Comparison of ENCODE assay signal across 9 mouse cellular contexts in genomic region chr12:104837111-104837837, GRCm38 (mm10). TPM values are rescaled to one million over a fixed set of nuclear protein-coding genes. Genes with fewer than 3 reads are reported as not detected.
A peak's percentile ranks its signal among the peaks of the same experiment; 100 is the strongest.
DNase-seq lines count a peak whose midpoint lies in the region; ATAC-seq and TF ChIP-seq lines count a peak whose summit lies in the region.
"Had no signal": no experiment of that assay in that cellular context is flagged by ENCODE, and none has a peak within 500 bp of the region (broad histone marks: within the 10 kb centered on the region; RNA-seq: fewer than 3 reads in every experiment).

No protein-coding gene starts in this region.

- no peaks in the 10 kb centered on the region for H3K36me3 ChIP-seq in lung, embryonic 14.5 days (ENCODE audit: insufficient read depth)

- DNase-seq in adrenal gland, postnatal 14 days, result peak; percentile 74
- DNase-seq in adrenal gland, adult 8-10 months, result no peak
- DNase-seq in lung, embryonic 14.5 days, result peak; percentile 57
- no peak for DNase-seq in lung, postnatal 25 days (ENCODE audit: low spot score)
- DNase-seq in layer of hippocampus, adult 9-10 months (ENCODE audit: low spot score), result peak; percentile 74
- peak; percentile 77 for DNase-seq in right cerebral cortex, adult 2 months (ENCODE audit: low spot score in 2 of 2)
- no peak for DNase-seq in thymus, postnatal 0 days (ENCODE audit: low spot score)
- DNase-seq in thymus, postnatal 25 days, result no peak

- no peak overlapping the region for H3K4me2 ChIP-seq in lung, embryonic 14.5 days

- H3K4me1 ChIP-seq in lung, embryonic 14.5 days (ENCODE audit: insufficient read depth), result no peaks in the 10 kb centered on the region

- H3K9ac ChIP-seq in lung, embryonic 14.5 days, result no peak overlapping the region

- H3K27ac ChIP-seq in lung, embryonic 14.5 days (ENCODE audit: low read depth), result no peak overlapping the region

- H3K4me3 ChIP-seq in lung, embryonic 14.5 days (ENCODE audit: low read depth, low read length), result no peak overlapping the region

- ATAC-seq in lung, embryonic 14.5 days (ENCODE audit: insufficient read depth), result peak; percentile 42; the same call in 1 of the 2 replicates

- 74% methylated on average over 2 of the region's 2 CpGs for WGBS in lung, embryonic 14.5 days

- no peaks in the 10 kb centered on the region for H3K9me3 ChIP-seq in lung, embryonic 14.5 days (ENCODE audit: low read depth, low read length)
- H3K9me3 ChIP-seq: megakaryocyte, embryonic 14.5 days had no signal

- no peaks in the 10 kb centered on the region for H3K27me3 ChIP-seq in lung, embryonic 14.5 days (ENCODE audit: insufficient read depth, low read length)

- no peak; the same call in 1 of the 2 replicates for TF ChIP-seq CTCF in lung, embryonic 14.5 days (IDR thresholded peaks at IDR 0.05; ENCODE audit: low read depth)

RNA-seq across cellular contexts. Expression of gene Clmn, which starts 27.6 kb away (rescaled TPM):
- total RNA-seq in adrenal gland, postnatal 14 days (2021), result 7.5 and 14.3 TPM in 2 replicates
- total RNA-seq in adrenal gland, adult 8-10 months (2022), result 10 to 100 TPM; 12.7 to 15.3 (median 14.2) TPM
- polyA plus RNA-seq in lung, embryonic 14.5 days (2014; fragmentation: Nextera tagmentation; extraction: Ambion mirVana), result 2.1 and 2.8 TPM in 2 replicates
- 0.62 and 0.65 TPM in 2 replicates for polyA plus RNA-seq in thymus, postnatal 0 days (2015; fragmentation: Nextera tagmentation; extraction: Ambion mirVana)

Comparison
In these comparisons a context has a peak if more than half of its experiments do, and no peak if none do; other contexts are left out.
1. DNase-seq: peak in adrenal gland, postnatal 14 days (single experiment), lung, embryonic 14.5 days (single experiment), layer of hippocampus, adult 9-10 months (single experiment) and right cerebral cortex, adult 2 months (2 of 2); none in adrenal gland, adult 8-10 months (single experiment), lung, postnatal 25 days (single experiment), thymus, postnatal 0 days (single experiment) and thymus, postnatal 25 days (single experiment).